Mouse (Mus musculus) midbrain, embryonic 10.5 days (tissue): ENCODE data around the gene Wfdc17. TPM values are rescaled to one million over a fixed set of nuclear protein-coding genes. Genes with fewer than 3 reads are reported as not detected.

Source experiments
- DNase-seq: peaks from one replicate; pipeline ENCODE4 v3.0.0-alpha.2; 2017; ENCODE audit warnings: low spot score
- H3K27ac ChIP-seq: fragments of 300-500 bp; sonication (generic); replicated peaks from 2 replicates; pipeline ENCODE4 v1.5.1; 2016; ENCODE audit warnings: mild to moderate bottlenecking
- H3K27me3 ChIP-seq: fragments of 300-500 bp; sonication (generic); 2 replicates; pipeline ENCODE4 v1.6.1; 2016; ENCODE audit warnings: low read depth, mild to moderate bottlenecking; ENCODE audit not compliant: poor library complexity, severe bottlenecking
- H3K36me3 ChIP-seq: fragments of 300-500 bp; sonication (generic); 2 replicates; pipeline ENCODE4 v1.6.1; 2016; ENCODE audit warnings: mild to moderate bottlenecking, moderate library complexity
- H3K4me1 ChIP-seq: fragments of 300-500 bp; sonication (generic); 2 replicates; pipeline ENCODE4 v1.6.1; 2016
- H3K4me3 ChIP-seq: fragments of 300-500 bp; sonication (generic); 2 replicates; pipeline ENCODE4 v1.5.1; 2016; ENCODE audit warnings: mild to moderate bottlenecking, moderate library complexity
- H3K9me3 ChIP-seq: fragments of 300-500 bp; sonication (generic); replicated peaks from 2 replicates; pipeline ENCODE4 v1.6.1; 2016; ENCODE audit warnings: mild to moderate bottlenecking
- WGBS: fragments of 180-500 bp; shearing (Covaris S2); methylation state at CpG from one replicate; pipeline ENCODE4 v1.1.7; 2016; 5-methylcytosine and 5-hydroxymethylcytosine counted together
- polyA plus RNA-seq: library from polyadenylated mRNA; unstranded; fragments of >200 nt; fragmentation: Nextera tagmentation; extraction: Ambion mirVana; gene quantifications from 2 replicates; pipeline ENCODE4 v1.2.1, GENCODE M21; 2016

Gene Wfdc17
- not detected in 2 replicates for polyA plus RNA-seq

GRCm38 (mm10) chr11:83703705-83704104, at the start of gene Wfdc17:
Wfdc17 (plus strand) TSS chr11:83703991.
- Histone ChIP-seq H3K4me1 (no peaks in the 10 kb centered on the region), H3K27me3 (no peaks in the 10 kb centered on the region), H3K36me3 (no peaks in the 10 kb centered on the region), H3K4me3 (no peak within 1 kb of the TSS), H3K9me3 (no peaks in the 10 kb centered on the region), H3K27ac (no peak within 1 kb of the TSS)
- no peak for DNase-seq
- 62% methylated on average over 1 of the region's 1 CpGs for WGBS

GRCm38 (mm10) chr11:83654606-83655005, 49.2 kb upstream of the Wfdc17 start:
- H3K27me3 ChIP-seq, result no peaks in the 10 kb centered on the region
- no peaks in the 10 kb centered on the region for H3K9me3 ChIP-seq
- 91% methylated on average over 8 of the region's 8 CpGs for WGBS
- H3K4me1 ChIP-seq, result no peaks in the 10 kb centered on the region
- no peak overlapping the region for H3K27ac ChIP-seq
- H3K36me3 ChIP-seq, result no peaks in the 10 kb centered on the region
- DNase-seq, result no peak
- H3K4me3 ChIP-seq, result no peak overlapping the region

- H3K4me3 ChIP-seq, result no peak overlapping the region
- 88% methylated on average over 3 of the region's 3 CpGs for WGBS
- no peak overlapping the region for H3K27ac ChIP-seq
- no peaks in the 10 kb centered on the region for H3K27me3 ChIP-seq
- no peak for DNase-seq
- no peaks in the 10 kb centered on the region for H3K36me3 ChIP-seq
- H3K4me1 ChIP-seq, result no peaks in the 10 kb centered on the region
- H3K9me3 ChIP-seq, result no peaks in the 10 kb centered on the region
Measured at GRCm38 (mm10) chr11:83657508-83657907, 46.3 kb upstream of the Wfdc17 start.

GRCm38 (mm10) chr11:83658797-83659196, 45.0 kb upstream of the Wfdc17 start:
- H3K27ac ChIP-seq, result no peak overlapping the region
- no peak for DNase-seq
- H3K27me3 ChIP-seq, result no peaks in the 10 kb centered on the region
- 85% methylated on average over 6 of the region's 6 CpGs for WGBS
- H3K9me3 ChIP-seq, result no peaks in the 10 kb centered on the region
- H3K36me3 ChIP-seq, result no peaks in the 10 kb centered on the region
- H3K4me3 ChIP-seq, result no peak overlapping the region
- no peaks in the 10 kb centered on the region for H3K4me1 ChIP-seq

- no peak within 1 kb of the TSS for H3K4me3 ChIP-seq
- no peaks in the 10 kb centered on the region for H3K27me3 ChIP-seq
- no peak for DNase-seq
- no peaks in the 10 kb centered on the region for H3K9me3 ChIP-seq
- H3K4me1 ChIP-seq, result no peaks in the 10 kb centered on the region
- 88% methylated on average over 6 of the region's 6 CpGs for WGBS
- no peak within 1 kb of the TSS for H3K27ac ChIP-seq
- H3K36me3 ChIP-seq, result no peaks in the 10 kb centered on the region
Measured at GRCm38 (mm10) chr11:83662204-83662603, 41.6 kb upstream of the Wfdc17 start, which contains the start of gene Ccl4. Ccl4 (plus strand) TSS chr11:83662584.

- Histone ChIP-seq H3K27me3 (no peaks in the 10 kb centered on the region), H3K27ac (no peak overlapping the region), H3K4me1 (no peaks in the 10 kb centered on the region), H3K36me3 (no peaks in the 10 kb centered on the region), H3K4me3 (no peak overlapping the region), H3K9me3 (no peaks in the 10 kb centered on the region)
- DNase-seq, result no peak
- 92% methylated on average over 5 of the region's 5 CpGs for WGBS
Measured at GRCm38 (mm10) chr11:83663532-83663931, 40.3 kb upstream of the Wfdc17 start.

- H3K36me3 ChIP-seq, result no peaks in the 10 kb centered on the region
- no peak overlapping the region for H3K27ac ChIP-seq
- no peaks in the 10 kb centered on the region for H3K9me3 ChIP-seq
- no peaks in the 10 kb centered on the region for H3K27me3 ChIP-seq
- no peak for DNase-seq
- H3K4me1 ChIP-seq, result no peaks in the 10 kb centered on the region
- H3K4me3 ChIP-seq, result no peak overlapping the region
Measured at GRCm38 (mm10) chr11:83671743-83672142, 32.0 kb upstream of the Wfdc17 start.

- 94% methylated on average over 1 of the region's 1 CpGs for WGBS
- Histone ChIP-seq H3K4me3 (no peak overlapping the region), H3K27ac (no peak overlapping the region), H3K9me3 (no peaks in the 10 kb centered on the region), H3K4me1 (no peaks in the 10 kb centered on the region), H3K36me3 (no peaks in the 10 kb centered on the region), H3K27me3 (no peaks in the 10 kb centered on the region)
- DNase-seq, result no peak
Measured at GRCm38 (mm10) chr11:83675665-83676064, 28.1 kb upstream of the Wfdc17 start.

- WGBS, result 80% methylated on average over 1 of the region's 1 CpGs
Measured at GRCm38 (mm10) chr11:83689918-83690317, 13.9 kb upstream of the Wfdc17 start.

GRCm38 (mm10) chr11:83692008-83692407, 11.8 kb upstream of the Wfdc17 start:
- 60% methylated on average over 1 of the region's 1 CpGs for WGBS
- no peak overlapping the region for H3K27ac ChIP-seq
- no peaks in the 10 kb centered on the region for H3K27me3 ChIP-seq
- H3K36me3 ChIP-seq, result no peaks in the 10 kb centered on the region
- DNase-seq, result no peak
- H3K9me3 ChIP-seq, result no peaks in the 10 kb centered on the region
- no peak overlapping the region for H3K4me3 ChIP-seq
- H3K4me1 ChIP-seq, result no peaks in the 10 kb centered on the region

More at GRCm38 (mm10) chr11:83689918-83690317, 13.9 kb upstream of the Wfdc17 start:
- Histone ChIP-seq H3K4me3 (no peak overlapping the region), H3K9me3 (no peaks in the 10 kb centered on the region), H3K36me3 (no peaks in the 10 kb centered on the region), H3K27ac (no peak overlapping the region), H3K4me1 (no peaks in the 10 kb centered on the region), H3K27me3 (no peaks in the 10 kb centered on the region)
- DNase-seq, result no peak

GRCm38 (mm10) chr11:83708715-83709114, 4.9 kb downstream of the Wfdc17 start, which contains the start of gene Wfdc18:
Wfdc18 (plus strand) TSS chr11:83709015.
- H3K4me1 ChIP-seq, result no peaks in the 10 kb centered on the region
- no peak within 1 kb of the TSS for H3K27ac ChIP-seq
- no peaks in the 10 kb centered on the region for H3K36me3 ChIP-seq
- WGBS, result 81% methylated on average over 4 of the region's 4 CpGs
- no peak within 1 kb of the TSS for H3K4me3 ChIP-seq
- H3K9me3 ChIP-seq, result no peaks in the 10 kb centered on the region
- DNase-seq, result no peak
- H3K27me3 ChIP-seq, result no peaks in the 10 kb centered on the region

- Histone ChIP-seq H3K9me3 (no peaks in the 10 kb centered on the region), H3K27ac (no peak overlapping the region), H3K4me3 (no peak overlapping the region), H3K27me3 (no peaks in the 10 kb centered on the region), H3K36me3 (no peaks in the 10 kb centered on the region), H3K4me1 (no peaks in the 10 kb centered on the region)
- no peak for DNase-seq
- WGBS, result 94% methylated on average over 5 of the region's 5 CpGs
Measured at GRCm38 (mm10) chr11:83709683-83710082, 5.9 kb downstream of the Wfdc17 start.

GRCm38 (mm10) chr11:83712671-83713070, 8.9 kb downstream of the Wfdc17 start:
- no peak for DNase-seq
- 71% methylated on average over 1 of the region's 1 CpGs for WGBS
- Histone ChIP-seq H3K4me3 (no peak overlapping the region), H3K36me3 (no peaks in the 10 kb centered on the region), H3K4me1 (no peaks in the 10 kb centered on the region), H3K27me3 (no peaks in the 10 kb centered on the region), H3K27ac (no peak overlapping the region), H3K9me3 (no peaks in the 10 kb centered on the region)

GRCm38 (mm10) chr11:83713925-83714324, 10.1 kb downstream of the Wfdc17 start:
- H3K36me3 ChIP-seq, result no peaks in the 10 kb centered on the region
- no peak for DNase-seq
- WGBS, result 73% methylated on average over 2 of the region's 2 CpGs
- H3K4me3 ChIP-seq, result no peak overlapping the region
- no peaks in the 10 kb centered on the region for H3K4me1 ChIP-seq
- no peak overlapping the region for H3K27ac ChIP-seq
- H3K27me3 ChIP-seq, result no peaks in the 10 kb centered on the region
- no peaks in the 10 kb centered on the region for H3K9me3 ChIP-seq
